Mouse (Mus musculus): ENCODE data around the gene Ism1.

DNA sequence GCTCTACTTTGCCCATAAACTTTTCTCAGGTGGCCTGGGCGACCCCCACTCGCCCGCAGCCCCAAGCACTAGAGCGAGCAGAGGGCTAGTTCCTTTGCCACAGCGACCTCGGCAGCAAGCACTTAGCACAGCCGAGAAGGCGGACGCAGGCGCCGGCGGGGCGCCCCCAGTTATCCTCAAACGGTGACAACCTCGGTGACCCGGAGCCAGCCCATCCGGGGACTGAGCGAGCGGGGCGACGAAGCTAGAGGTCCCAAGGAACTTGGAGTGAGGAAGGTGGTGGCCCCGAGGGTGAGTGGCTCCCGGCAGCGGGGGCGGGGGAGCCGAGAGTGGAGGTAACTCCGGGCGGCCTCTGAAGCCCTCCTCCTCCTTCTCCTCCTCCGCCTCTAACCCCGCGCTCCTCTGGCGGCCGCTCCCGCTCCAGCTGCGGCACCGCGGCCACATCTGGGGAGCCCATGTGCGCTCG is at the start of gene Ism1:
- no peak for TF ChIP-seq CTCF (IDR thresholded peaks at IDR 0.05; ENCODE audit: extremely low read depth, insufficient read depth, low read length)
- TF ChIP-seq POLR2A (IDR thresholded peaks at IDR 0.05; ENCODE audit: extremely low read depth, insufficient read depth, low read length), result no peak

All from cortical plate, adult 2 months (tissue).